Mouse (Mus musculus) skeletal muscle tissue, adult 2 months (tissue): ENCODE measurements around the gene Ing4.
"Not testable (repeated sequence)": the region's sequence is repeated elsewhere in the genome, so short reads cannot be mapped to it uniquely, and the experiment has no call there.

ENCODE experiments used
- DNase-seq: peaks from one replicate; pipeline ENCODE4 v3.0.0-alpha.2; 2012; ENCODE audit warnings: low read depth, low spot score

Gene Ing4

GRCm38 (mm10) chr6:125039533-125040153, at the start of gene Ing4:
Ing4 (plus strand) TSS chr6:125039760.
- peak; percentile 98 for DNase-seq

GRCm38 (mm10) chr6:124992241-124992640, 47.3 kb upstream of the Ing4 start:
- DNase-seq: no peak

- DNase-seq: no peak
Observed at GRCm38 (mm10) chr6:124993365-124993764, 46.2 kb upstream of the Ing4 start.

- no peak for DNase-seq
Observed at GRCm38 (mm10) chr6:124993876-124994275, 45.7 kb upstream of the Ing4 start.

GRCm38 (mm10) chr6:124995246-124995645, 44.3 kb upstream of the Ing4 start:
- no peak for DNase-seq

- DNase-seq: no peak
Observed at GRCm38 (mm10) chr6:124995831-124996403, 43.6 kb upstream of the Ing4 start.

GRCm38 (mm10) chr6:124996551-124997501, 42.7 kb upstream of the Ing4 start, which contains the start of gene Pianp:
Pianp (plus strand) TSS chr6:124996694.
- DNase-seq: no peak

GRCm38 (mm10) chr6:124998066-124998465, 41.5 kb upstream of the Ing4 start:
- DNase-seq: no peak

GRCm38 (mm10) chr6:124999091-124999490, 40.5 kb upstream of the Ing4 start:
- DNase-seq: no peak

GRCm38 (mm10) chr6:124999546-124999945, 40.0 kb upstream of the Ing4 start:
- DNase-seq: no peak

GRCm38 (mm10) chr6:125003706-125004105, 35.9 kb upstream of the Ing4 start:
- DNase-seq: no peak

GRCm38 (mm10) chr6:125005086-125005485, 34.5 kb upstream of the Ing4 start:
- DNase-seq: no peak

GRCm38 (mm10) chr6:125008060-125008459, 31.5 kb upstream of the Ing4 start:
- DNase-seq: no peak

- DNase-seq: peak; percentile 98
Observed at GRCm38 (mm10) chr6:125008586-125009128, 30.9 kb upstream of the Ing4 start.

GRCm38 (mm10) chr6:125009129-125009180, 30.6 kb upstream of the Ing4 start, which contains the start of gene Zfp384:
Zfp384 (plus strand) TSS chr6:125009145.
- no peak for DNase-seq

- peak; percentile 83 for DNase-seq
Observed at GRCm38 (mm10) chr6:125009181-125010073, 30.1 kb upstream of the Ing4 start.

GRCm38 (mm10) chr6:125017682-125018081, 21.9 kb upstream of the Ing4 start:
- no peak for DNase-seq

GRCm38 (mm10) chr6:125030532-125030931, 9.0 kb upstream of the Ing4 start:
- DNase-seq: not testable (repeated sequence)

- DNase-seq: no peak
Observed at GRCm38 (mm10) chr6:125031604-125032003, 8.0 kb upstream of the Ing4 start.

- no peak for DNase-seq
Observed at GRCm38 (mm10) chr6:125038666-125039065, 894 bp upstream of the Ing4 start.

- no peak for DNase-seq
Observed at GRCm38 (mm10) chr6:125039131-125039530, 429 bp upstream of the Ing4 start.

GRCm38 (mm10) chr6:125040221-125040620, 661 bp downstream of the Ing4 start:
- no peak for DNase-seq
